Comparison of ENCODE assay signal across 9 mouse cellular contexts in the genomic region with DNA sequence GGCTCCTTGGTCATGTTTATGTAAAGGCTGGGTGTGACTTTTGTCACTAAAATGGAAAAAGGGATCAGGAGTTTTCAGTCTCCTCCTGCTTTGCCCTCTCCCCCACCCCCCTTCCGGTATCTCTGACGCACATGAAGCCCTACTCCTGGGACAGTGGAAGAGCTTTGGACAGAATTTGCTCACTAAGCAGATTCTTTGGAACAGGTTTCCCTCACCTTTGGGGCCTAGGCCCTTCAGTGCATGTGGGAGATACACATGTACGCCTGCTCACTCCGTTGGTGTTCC. TPM values are rescaled to one million over a fixed set of nuclear protein-coding genes. Genes with fewer than 3 reads are reported as not detected.
A peak's percentile ranks its signal among the peaks of the same experiment; 100 is the strongest.
DNase-seq lines count a peak whose midpoint lies in the region; ATAC-seq lines count a peak whose summit lies in the region.
"Had no signal": no experiment of that assay in that cellular context is flagged by ENCODE, and none has a peak within 500 bp of the region (broad histone marks: within the 10 kb centered on the region; RNA-seq: fewer than 3 reads in every experiment).

No protein-coding gene starts in this region.

- WGBS in forebrain, embryonic 14.5 days = 70% methylated on average over 4 of the region's 4 CpGs
- WGBS in limb, embryonic 10.5 days = 65% methylated on average over 4 of the region's 4 CpGs
- 70% methylated on average over 4 of the region's 4 CpGs for WGBS in midbrain, embryonic 14.5 days

- H3K27me3 ChIP-seq in forebrain, embryonic 14.5 days (replicated peaks; ENCODE audit: control insufficient read depth, insufficient read depth, low read length) = no peaks in the 10 kb centered on the region
- peaks cover 15% of the 10 kb centered on the region for H3K27me3 ChIP-seq in limb, embryonic 10.5 days (ENCODE audit: low read depth, poor library complexity, severe bottlenecking)
- no peaks in the 10 kb centered on the region for H3K27me3 ChIP-seq in midbrain, embryonic 14.5 days (ENCODE audit: control insufficient read depth, insufficient read depth, low read length)

- no peak overlapping the region; the same call in 1 of the 2 replicates for H3K9ac ChIP-seq in forebrain, embryonic 14.5 days (ENCODE audit: low read length)
- no peak overlapping the region for H3K9ac ChIP-seq in midbrain, embryonic 14.5 days (replicated peaks; ENCODE audit: low read length)

- H3K4me3 ChIP-seq in forebrain, embryonic 14.5 days (ENCODE audit: low read depth, low read length) = no peak overlapping the region
- 0 out of 2 replicates have a peak overlapping the region, but pooled peaks have one; percentile 1 for H3K4me3 ChIP-seq in limb, embryonic 10.5 days
- H3K4me3 ChIP-seq in midbrain, embryonic 14.5 days (replicated peaks; ENCODE audit: low read depth, low read length) = no peak overlapping the region; the same call in 1 of the 2 replicates

- no peak for ATAC-seq in forebrain, embryonic 14.5 days
- no peak for ATAC-seq in midbrain, embryonic 14.5 days (ENCODE audit: low FRiP score, low TSS enrichment)
- no peak for ATAC-seq in megakaryocyte-erythroid progenitor cell, adult 5-6 weeks (replicated peaks; ENCODE audit: low FRiP score, low TSS enrichment, poor library complexity, severe bottlenecking)

- H3K36me3 ChIP-seq in forebrain, embryonic 14.5 days (ENCODE audit: control insufficient read depth, insufficient read depth, low read length) = no peaks in the 10 kb centered on the region
- H3K36me3 ChIP-seq in limb, embryonic 10.5 days = no peaks in the 10 kb centered on the region
- H3K36me3 ChIP-seq in midbrain, embryonic 14.5 days (ENCODE audit: control insufficient read depth, insufficient read depth, low read length) = 0 out of 2 replicates have a peak, but pooled peaks cover 4% of the 10 kb centered on the region

- H3K27ac ChIP-seq in forebrain, embryonic 14.5 days (ENCODE audit: low read depth, low read length) = no peak overlapping the region
- no peak overlapping the region for H3K27ac ChIP-seq in limb, embryonic 10.5 days
- H3K27ac ChIP-seq in midbrain, embryonic 14.5 days (replicated peaks; ENCODE audit: low read depth, low read length) = no peak overlapping the region

- peaks cover 9% of the 10 kb centered on the region; the same call in 1 of the 2 replicates for H3K4me1 ChIP-seq in forebrain, embryonic 14.5 days (ENCODE audit: control insufficient read depth, insufficient read depth, low read length)
- peaks cover 36% of the 10 kb centered on the region for H3K4me1 ChIP-seq in limb, embryonic 10.5 days
- peaks cover 11% of the 10 kb centered on the region for H3K4me1 ChIP-seq in midbrain, embryonic 14.5 days (ENCODE audit: control insufficient read depth, insufficient read depth, low read length)

- no peaks in the 10 kb centered on the region for H3K9me3 ChIP-seq in forebrain, embryonic 14.5 days (replicated peaks; ENCODE audit: control insufficient read depth, low read length)
- no peaks in the 10 kb centered on the region for H3K9me3 ChIP-seq in limb, embryonic 10.5 days (replicated peaks)
- no peaks in the 10 kb centered on the region for H3K9me3 ChIP-seq in midbrain, embryonic 14.5 days (ENCODE audit: control insufficient read depth, low read length)

- 0 out of 2 replicates have a peak overlapping the region, but pooled peaks have one; percentile 52 for H3K4me2 ChIP-seq in forebrain, embryonic 14.5 days (ENCODE audit: low read length)
- H3K4me2 ChIP-seq in midbrain, embryonic 14.5 days (ENCODE audit: low read length) = peak overlapping the region; percentile 68

- peak; percentile 33 to 45 for DNase-seq in heart, adult 9 months (ENCODE audit: low spot score in 2 of 2)
- no peak for DNase-seq in heart, adult 11 months
- no peak for DNase-seq in forebrain, embryonic 14.5 days (ENCODE audit: low spot score)
- DNase-seq in limb, embryonic 10.5 days (ENCODE audit: low spot score) = no peak
- no peak for DNase-seq in midbrain, embryonic 14.5 days
- DNase-seq in layer of hippocampus, adult 8-10 months (ENCODE audit: low spot score in 2 of 2) = no peak
- DNase-seq in gastrocnemius, adult 18-20 months (ENCODE audit: low spot score) = no peak

RNA-seq across cellular contexts. Expression of a gene that starts 1.9 kb away (rescaled TPM):
- 2.1 and 2.8 TPM in 2 replicates for polyA plus RNA-seq in forebrain, embryonic 14.5 days (2014; fragmentation: Nextera tagmentation; extraction: Ambion mirVana)
- 0.25 and 0.59 TPM in 2 replicates for polyA plus RNA-seq in limb, embryonic 10.5 days (2016; fragmentation: Nextera tagmentation; extraction: Ambion mirVana)
- 3.8 and 4.2 TPM in 2 replicates for polyA plus RNA-seq in midbrain, embryonic 14.5 days (2014; fragmentation: Nextera tagmentation; extraction: Ambion mirVana)
- 2.8 and 4.0 TPM in 2 replicates for total RNA-seq in megakaryocyte-erythroid progenitor cell, adult 5-6 weeks (2014; fragmentation: Nextera tagmentation)
- total RNA-seq in megakaryocyte-erythroid progenitor cell, adult 5-6 weeks (2017) = 1.1 and 2.1 TPM in 2 replicates
- total RNA-seq in layer of hippocampus, adult 8-10 months (2022) = 100 to 1,000 TPM; 121 to 145 (median 129) TPM
- total RNA-seq in gastrocnemius, adult 18-20 months (2021) = 10 to 100 TPM; 37.1 to 37.5 TPM

RNA-seq across cellular contexts. Expression of a gene that starts 5.8 kb away (rescaled TPM):
- polyA plus RNA-seq in forebrain, embryonic 14.5 days (2014; fragmentation: Nextera tagmentation; extraction: Ambion mirVana) = 0.56 TPM in 1 of 2 replicates, not detected in the other
- 0.09 and 0.10 TPM in 2 replicates for polyA plus RNA-seq in limb, embryonic 10.5 days (2016; fragmentation: Nextera tagmentation; extraction: Ambion mirVana)
- polyA plus RNA-seq in midbrain, embryonic 14.5 days (2014; fragmentation: Nextera tagmentation; extraction: Ambion mirVana) = 0.14 TPM in 1 of 2 replicates, not detected in the other
- total RNA-seq in megakaryocyte-erythroid progenitor cell, adult 5-6 weeks (2014; fragmentation: Nextera tagmentation) = not detected in 2 replicates
- total RNA-seq in megakaryocyte-erythroid progenitor cell, adult 5-6 weeks (2017) = not detected in 2 replicates
- total RNA-seq in layer of hippocampus, adult 8-10 months (2022) = not detected
- not detected for total RNA-seq in gastrocnemius, adult 18-20 months (2021)
- polyA plus RNA-seq: large intestine, adult 2 months had no signal

RNA-seq across cellular contexts. Expression of a gene that starts 9.1 kb away (rescaled TPM):
- 21.1 and 21.3 TPM in 2 replicates for polyA plus RNA-seq in forebrain, embryonic 14.5 days (2014; fragmentation: Nextera tagmentation; extraction: Ambion mirVana)
- polyA plus RNA-seq in limb, embryonic 10.5 days (2016; fragmentation: Nextera tagmentation; extraction: Ambion mirVana) = 41.8 and 47.0 TPM in 2 replicates
- polyA plus RNA-seq in midbrain, embryonic 14.5 days (2014; fragmentation: Nextera tagmentation; extraction: Ambion mirVana) = 20.0 and 30.7 TPM in 2 replicates
- 106 TPM in 2 replicates for total RNA-seq in megakaryocyte-erythroid progenitor cell, adult 5-6 weeks (2014; fragmentation: Nextera tagmentation)
- total RNA-seq in megakaryocyte-erythroid progenitor cell, adult 5-6 weeks (2017) = 11.9 and 26.6 TPM in 2 replicates
- total RNA-seq in layer of hippocampus, adult 8-10 months (2022) = 10 to 100 TPM; 53.8 to 60.8 (median 59.1) TPM
- total RNA-seq in gastrocnemius, adult 18-20 months (2021) = 10 to 100 TPM; 33.0 to 33.9 TPM

RNA-seq across cellular contexts. Expression of a gene that starts 28.2 kb away (rescaled TPM):
- 0.68 and 1.4 TPM in 2 replicates for polyA plus RNA-seq in forebrain, embryonic 14.5 days (2014; fragmentation: Nextera tagmentation; extraction: Ambion mirVana)
- 0.87 and 2.5 TPM in 2 replicates for polyA plus RNA-seq in limb, embryonic 10.5 days (2016; fragmentation: Nextera tagmentation; extraction: Ambion mirVana)
- 0.80 and 1.3 TPM in 2 replicates for polyA plus RNA-seq in midbrain, embryonic 14.5 days (2014; fragmentation: Nextera tagmentation; extraction: Ambion mirVana)
- total RNA-seq in megakaryocyte-erythroid progenitor cell, adult 5-6 weeks (2014; fragmentation: Nextera tagmentation) = 2.3 TPM in 1 of 2 replicates, not detected in the other
- total RNA-seq in megakaryocyte-erythroid progenitor cell, adult 5-6 weeks (2017) = 0.28 and 1.9 TPM in 2 replicates
- total RNA-seq in layer of hippocampus, adult 8-10 months (2022) = 1 to 10 TPM in 3 of 4 experiments, under 1 TPM in 1; 0.49 to 2.2 (median 1.1) TPM
- total RNA-seq in gastrocnemius, adult 18-20 months (2021) = 10 to 100 TPM; 30.6 to 31.2 TPM

RNA-seq across cellular contexts. Expression of a gene that starts 34.1 kb away (rescaled TPM):
- polyA plus RNA-seq in forebrain, embryonic 14.5 days (2014; fragmentation: Nextera tagmentation; extraction: Ambion mirVana) = 2.9 and 3.0 TPM in 2 replicates
- 0.40 and 0.55 TPM in 2 replicates for polyA plus RNA-seq in limb, embryonic 10.5 days (2016; fragmentation: Nextera tagmentation; extraction: Ambion mirVana)
- 3.2 and 3.6 TPM in 2 replicates for polyA plus RNA-seq in midbrain, embryonic 14.5 days (2014; fragmentation: Nextera tagmentation; extraction: Ambion mirVana)
- total RNA-seq in megakaryocyte-erythroid progenitor cell, adult 5-6 weeks (2014; fragmentation: Nextera tagmentation) = 0.57 and 0.63 TPM in 2 replicates
- 2.3 TPM in 1 of 2 replicates, not detected in the other for total RNA-seq in megakaryocyte-erythroid progenitor cell, adult 5-6 weeks (2017)
- 10 to 100 TPM; 26.1 to 36.5 (median 30.6) TPM for total RNA-seq in layer of hippocampus, adult 8-10 months (2022)
- 1 to 10 TPM; 3.5 to 4.0 TPM for total RNA-seq in gastrocnemius, adult 18-20 months (2021)

Comparison
In these comparisons a context has a peak if more than half of its experiments do, and no peak if none do; other contexts are left out.
1. DNase-seq: peak in heart, adult 9 months (2 of 2); none in heart, adult 11 months (single experiment), forebrain, embryonic 14.5 days (single experiment), limb, embryonic 10.5 days (single experiment), midbrain, embryonic 14.5 days (single experiment), layer of hippocampus, adult 8-10 months (0 of 2) and gastrocnemius, adult 18-20 months (single experiment).
2. RNA of a gene that starts 1.9 kb away (total RNA-seq): 121 to 145 TPM in layer of hippocampus, adult 8-10 months and 37.1 to 37.5 TPM in gastrocnemius, adult 18-20 months; 1.1 to 4.0 TPM in megakaryocyte-erythroid progenitor cell, adult 5-6 weeks; every median in the first group is over 4 times any median in the second.